Mouse (Mus musculus): Measurements from ENCODE around the gene Fmo1.

- TF ChIP-seq HCFC1 (IDR thresholded peaks at IDR 0.05; ENCODE audit: low read depth, low read length) (no peak), NELFE (IDR thresholded peaks at IDR 0.05; ENCODE audit: low read depth, low read length) (no peak), KAT2A (conservative IDR thresholded peaks at IDR 0.05; ENCODE audit: low read depth, low read length) (no peak), RAD21 (IDR thresholded peaks at IDR 0.05; ENCODE audit: low read depth, low read length) (no peak), CTCF (IDR thresholded peaks at IDR 0.05 in 2 of 3, conservative IDR thresholded peaks at IDR 0.05 in 1 of 3; ENCODE audit: control insufficient read depth in 1 of 3, insufficient read depth in 1 of 3, low read depth in 2 of 3, low read length in 3 of 3, poor library complexity in 1 of 3, severe bottlenecking in 1 of 3) (no peak), E2F4 (IDR thresholded peaks at IDR 0.05; ENCODE audit: borderline replicate concordance, low read depth, low read length) (no peak), POLR2A (IDR thresholded peaks at IDR 0.05; ENCODE audit: control insufficient read depth in 1 of 2, insufficient read depth in 1 of 2, low read depth in 1 of 2, low read length in 2 of 2, poor library complexity in 1 of 2) (no peak), ETS1 (IDR thresholded peaks at IDR 0.05; ENCODE audit: low read depth, low read length) (no peak), ELF1 (IDR thresholded peaks at IDR 0.05; ENCODE audit: low read depth, low read length) (no peak), EP300 (IDR thresholded peaks at IDR 0.05; ENCODE audit: low read depth in 1 of 2, low read length in 2 of 2) (no peak), ZC3H11A (IDR thresholded peaks at IDR 0.05; ENCODE audit: low read depth, low read length) (no peak), SIN3A (IDR thresholded peaks at IDR 0.05; ENCODE audit: low read length) (no peak), MAFK (IDR thresholded peaks at IDR 0.05; ENCODE audit: borderline replicate concordance, low read depth, low read length) (no peak)
Observed at GRCm38 (mm10) chr1:162783669-162784248, 82.7 kb downstream of the Fmo1 start.
